Mouse (Mus musculus): ENCODE results near the gene B4galnt1. TPM values are rescaled to one million over a fixed set of nuclear protein-coding genes. Genes with fewer than 3 reads are reported as not detected.

The B4galnt1 gene
- polyA plus RNA-seq, 1 experiment: 247 TPM

- under 1% methylated on average over 56 of the region's 56 CpGs for WGBS
- no peak for DNase-seq (ENCODE audit: low read depth, low spot score)
Measured at GRCm38 (mm10) chr10:127165654-127166403, 804 bp downstream of the B4galnt1 start.

GRCm38 (mm10) chr10:127166404-127166715, 1.3 kb downstream of the B4galnt1 start:
- WGBS: 7% methylated on average over 11 of the region's 11 CpGs
- DNase-seq (ENCODE audit: low read depth, low spot score): no peak

GRCm38 (mm10) chr10:127166771-127167613, 2.0 kb downstream of the B4galnt1 start:
- 31% methylated on average over 15 of the region's 15 CpGs for WGBS
- DNase-seq (ENCODE audit: low read depth, low spot score): no peak

- WGBS: 27% methylated on average over 10 of the region's 10 CpGs
- no peak for DNase-seq (ENCODE audit: low read depth, low spot score)
Measured at GRCm38 (mm10) chr10:127167614-127168192, 2.7 kb downstream of the B4galnt1 start.

- no peak for DNase-seq (ENCODE audit: low read depth, low spot score)
- 63% methylated on average over 22 of the region's 22 CpGs for WGBS
Measured at GRCm38 (mm10) chr10:127170002-127170401, 5.0 kb downstream of the B4galnt1 start.

- WGBS: 4% methylated on average over 29 of the region's 29 CpGs
- DNase-seq (ENCODE audit: low read depth, low spot score): no peak
Measured at GRCm38 (mm10) chr10:127170837-127171272, 5.8 kb downstream of the B4galnt1 start.

- 87% methylated on average over 15 of the region's 15 CpGs for WGBS
- no peak for DNase-seq (ENCODE audit: low read depth, low spot score)
Measured at GRCm38 (mm10) chr10:127171631-127172200, 6.7 kb downstream of the B4galnt1 start.

- WGBS: 74% methylated on average over 16 of the region's 16 CpGs
- DNase-seq (ENCODE audit: low read depth, low spot score): no peak
Measured at GRCm38 (mm10) chr10:127173148-127174065, 8.4 kb downstream of the B4galnt1 start.

GRCm38 (mm10) chr10:127174170-127174569, 9.1 kb downstream of the B4galnt1 start:
- 66% methylated on average over 7 of the region's 7 CpGs for WGBS
- no peak for DNase-seq (ENCODE audit: low read depth, low spot score)

- WGBS: 41% methylated on average over 3 of the region's 3 CpGs
- no peak for DNase-seq (ENCODE audit: low read depth, low spot score)
Measured at GRCm38 (mm10) chr10:127176228-127176627, 11.2 kb downstream of the B4galnt1 start.

GRCm38 (mm10) chr10:127176756-127177155, 11.7 kb downstream of the B4galnt1 start:
- 7% methylated on average over 7 of the region's 7 CpGs for WGBS
- no peak for DNase-seq (ENCODE audit: low read depth, low spot score)

GRCm38 (mm10) chr10:127177235-127177634, 12.2 kb downstream of the B4galnt1 start:
- no peak for DNase-seq (ENCODE audit: low read depth, low spot score)
- WGBS: 27% methylated on average over 9 of the region's 9 CpGs

GRCm38 (mm10) chr10:127177719-127178118, 12.7 kb downstream of the B4galnt1 start:
- WGBS: 1% methylated on average over 23 of the region's 23 CpGs

GRCm38 (mm10) chr10:127178286-127179027, 13.4 kb downstream of the B4galnt1 start:
- no peak for DNase-seq (ENCODE audit: low read depth, low spot score)
- 7% methylated on average over 41 of the region's 41 CpGs for WGBS

More at GRCm38 (mm10) chr10:127177719-127178118, 12.7 kb downstream of the B4galnt1 start:
- no peak for DNase-seq (ENCODE audit: low read depth, low spot score)

GRCm38 (mm10) chr10:127179871-127180694, 15.1 kb downstream of the B4galnt1 start, which contains the start of gene Slc26a10:
Slc26a10 (minus strand) TSS chr10:127180645.
- no peak for DNase-seq (ENCODE audit: low read depth, low spot score)
- WGBS: 4% methylated on average over 34 of the region's 34 CpGs

- no peak for DNase-seq (ENCODE audit: low read depth, low spot score)
- 45% methylated on average over 3 of the region's 3 CpGs for WGBS
Measured at GRCm38 (mm10) chr10:127180695-127181047, 15.6 kb downstream of the B4galnt1 start.

GRCm38 (mm10) chr10:127181566-127181965, 16.5 kb downstream of the B4galnt1 start:
- 60% methylated on average over 6 of the region's 6 CpGs for WGBS
- no peak for DNase-seq (ENCODE audit: low read depth, low spot score)

- no peak for DNase-seq (ENCODE audit: low read depth, low spot score)
- WGBS: 88% methylated on average over 4 of the region's 4 CpGs
Measured at GRCm38 (mm10) chr10:127182624-127183023, 17.6 kb downstream of the B4galnt1 start.
